Mouse (Mus musculus): Measurements from ENCODE around the gene Gstm3. TPM values are rescaled to one million over a fixed set of nuclear protein-coding genes. Genes with fewer than 3 reads are reported as not detected.

The Gstm3 gene
- polyA plus RNA-seq, 1 experiment from 2014 or later = not detected

Other genes with a start within 250 kb of the Gstm3 start
- 6.3 and 9.3 TPM in 2 replicates for gene Csf1, start 208.8 kb downstream of the Gstm3 start, polyA plus RNA-seq (2014; fragmentation: Nextera tagmentation; extraction: Ambion mirVana)
- not detected in 2 replicates for gene Eps8l3, start 92.1 kb downstream of the Gstm3 start, polyA plus RNA-seq (2014; fragmentation: Nextera tagmentation; extraction: Ambion mirVana)
- gene Gstm5, start 73.5 kb downstream of the Gstm3 start, polyA plus RNA-seq (2014; fragmentation: Nextera tagmentation; extraction: Ambion mirVana) = 261 and 263 TPM in 2 replicates
- 69.3 and 70.4 TPM in 2 replicates for gene Gstm7, start 37.5 kb downstream of the Gstm3 start, polyA plus RNA-seq (2014; fragmentation: Nextera tagmentation; extraction: Ambion mirVana)
- 7.4 and 13.2 TPM in 2 replicates for gene Gstm6, start 25.5 kb downstream of the Gstm3 start, polyA plus RNA-seq (2014; fragmentation: Nextera tagmentation; extraction: Ambion mirVana)
- gene Gstm2, start 17.2 kb upstream of the Gstm3 start, polyA plus RNA-seq (2014; fragmentation: Nextera tagmentation; extraction: Ambion mirVana) = 1.2 and 6.6 TPM in 2 replicates
- gene Gstm1, start 48.7 kb upstream of the Gstm3 start, polyA plus RNA-seq (2014; fragmentation: Nextera tagmentation; extraction: Ambion mirVana) = 123 and 186 TPM in 2 replicates
- gene Gstm4, start 75.6 kb upstream of the Gstm3 start, polyA plus RNA-seq (2014; fragmentation: Nextera tagmentation; extraction: Ambion mirVana) = 17.7 and 18.6 TPM in 2 replicates
- 51.7 and 53.5 TPM in 2 replicates for gene Ampd2, start 117.4 kb upstream of the Gstm3 start, polyA plus RNA-seq (2014; fragmentation: Nextera tagmentation; extraction: Ambion mirVana)
- 0.24 TPM in 1 of 2 replicates, not detected in the other for gene Gnat2, start 123.5 kb upstream of the Gstm3 start, polyA plus RNA-seq (2014; fragmentation: Nextera tagmentation; extraction: Ambion mirVana)
- 108 and 141 TPM in 2 replicates for gene Gnai3, start 176.9 kb upstream of the Gstm3 start, polyA plus RNA-seq (2014; fragmentation: Nextera tagmentation; extraction: Ambion mirVana)
- 2.7 and 4.5 TPM in 2 replicates for gene Gpr61, start 185.6 kb upstream of the Gstm3 start, polyA plus RNA-seq (2014; fragmentation: Nextera tagmentation; extraction: Ambion mirVana)
- gene Amigo1, start 217.1 kb upstream of the Gstm3 start, polyA plus RNA-seq (2014; fragmentation: Nextera tagmentation; extraction: Ambion mirVana) = 11.2 TPM in 2 replicates
- 2.0 and 2.3 TPM in 2 replicates for gene Cyb561d1, start 231.9 kb upstream of the Gstm3 start, polyA plus RNA-seq (2014; fragmentation: Nextera tagmentation; extraction: Ambion mirVana)
- 22.0 and 24.0 TPM in 2 replicates for gene Atxn7l2, start 241.7 kb upstream of the Gstm3 start, polyA plus RNA-seq (2014; fragmentation: Nextera tagmentation; extraction: Ambion mirVana)